Mouse (Mus musculus) forebrain, postnatal 0 days (tissue): ENCODE results near the gene Cox8a. TPM values are rescaled to one million over a fixed set of nuclear protein-coding genes. Genes with fewer than 3 reads are reported as not detected.
A peak's percentile ranks its signal among the peaks of the same experiment; 100 is the strongest.

Experiments used
- ATAC-seq: fragments of 200-750 bp; cut with Nextera tagmentation; 2 replicates; pipeline ENCODE4 v1.8.0; 2017; ENCODE audit warnings: mild to moderate bottlenecking, moderate library complexity
- DNase-seq: peaks from one replicate; pipeline ENCODE4 v3.0.0-alpha.2; 2015
- H3K27ac ChIP-seq: fragments of 300-500 bp; sonication (generic); 2 replicates; pipeline ENCODE4 v1.5.1; 2014; ENCODE audit warnings: low read depth, mild to moderate bottlenecking, antibody characterized with exemption, low read length, moderate library complexity, mixed read lengths
- H3K27me3 ChIP-seq: fragments of 300-500 bp; sonication (generic); 2 replicates; pipeline ENCODE4 v1.6.1; 2014; ENCODE audit warnings: mild to moderate bottlenecking, low read length, mixed read lengths; ENCODE audit not compliant: insufficient read depth
- H3K36me3 ChIP-seq: fragments of 300-500 bp; sonication (generic); 2 replicates; pipeline ENCODE4 v1.6.1; 2014; ENCODE audit warnings: mild to moderate bottlenecking, moderate library complexity; ENCODE audit not compliant: insufficient read depth
- H3K4me1 ChIP-seq: fragments of 300-500 bp; sonication (generic); 2 replicates; pipeline ENCODE4 v1.6.1; 2014; ENCODE audit warnings: antibody characterized with exemption; ENCODE audit not compliant: insufficient read depth
- H3K4me2 ChIP-seq: fragments of 300-500 bp; sonication (generic); 2 replicates; pipeline ENCODE4 v1.6.1; 2014; ENCODE audit warnings: low read depth, mild to moderate bottlenecking, moderate library complexity
- H3K4me3 ChIP-seq: fragments of 300-500 bp; sonication (generic); 2 replicates; pipeline ENCODE4 v1.5.1; 2014; ENCODE audit warnings: low read depth, low read length, mixed read lengths
- H3K9ac ChIP-seq: fragments of 300-500 bp; sonication (generic); 2 replicates; pipeline ENCODE4 v1.6.1; 2014; ENCODE audit warnings: mild to moderate bottlenecking
- H3K9me3 ChIP-seq: fragments of 300-500 bp; sonication (generic); 2 replicates; pipeline ENCODE4 v1.6.1; 2016; ENCODE audit warnings: low read length
- CTCF ChIP-seq: sonication (generic); IDR thresholded peaks from 2 replicates; pipeline ENCODE4 v1.5.1; 2016; ENCODE audit warnings: antibody characterized with exemption, control low read depth, low read depth
- WGBS: fragments of 180-500 bp; shearing (Covaris S2); extraction: QIAGEN DNeasy Blood & Tissue Kit; methylation state at CpG from one replicate; pipeline ENCODE4 v1.1.7; 2014; 5-methylcytosine and 5-hydroxymethylcytosine counted together
- polyA plus RNA-seq: library from polyadenylated mRNA; unstranded; fragments of >200 nt; fragmentation: Nextera tagmentation; extraction: Ambion mirVana; gene quantifications from 2 replicates; pipeline ENCODE4 v1.2.1, GENCODE M21; 2015
- total RNA-seq: library from RNA; depleted of rRNA; stranded (reverse); fragments of >200 nt; gene quantifications from 2 replicates; pipeline ENCODE4 v1.2.3, GENCODE M21; 2014

Gene Cox8a
- total and polyA plus RNA-seq, 2 experiments from 2014 or later = 735 to 1,247 TPM

- no peaks in the 10 kb centered on the region for H3K9me3 ChIP-seq
- no peak overlapping the region for H3K9ac ChIP-seq
- no peaks in the 10 kb centered on the region for H3K27me3 ChIP-seq
- DNase-seq (no peak), ATAC-seq (no peak)
- TF ChIP-seq CTCF = 0 out of 2 replicates have a peak, but pooled peaks have one; percentile 28
- peaks cover 4% of the 10 kb centered on the region; the same call in 1 of the 2 replicates for H3K4me1 ChIP-seq
- no peak overlapping the region for H3K4me2 ChIP-seq
- H3K4me3 ChIP-seq = no peak overlapping the region
- no peak overlapping the region for H3K27ac ChIP-seq
- WGBS = 89% methylated on average over 7 of the region's 7 CpGs
- H3K36me3 ChIP-seq = peaks cover 11% of the 10 kb centered on the region
These were observed 7.3 kb downstream of the Cox8a start for GRCm38 (mm10) chr19:7209907-7210646.

GRCm38 (mm10) chr19:7205753-7206736 is 11.4 kb downstream of the Cox8a start, which contains the start of gene Otub1:
Otub1 (minus strand) TSS chr19:7206316.
- peak; percentile 16; the same call in 1 of the 2 replicates for TF ChIP-seq CTCF
- Histone ChIP-seq H3K9me3 (no peaks in the 10 kb centered on the region), H3K4me1 (peaks cover 8% of the 10 kb centered on the region; the same call in 1 of the 2 replicates), H3K4me2 (peak within 1 kb of the TSS; percentile 67), H3K9ac (peak within 1 kb of the TSS; percentile 80), H3K27ac (peak within 1 kb of the TSS; percentile 94), H3K27me3 (no peaks in the 10 kb centered on the region), H3K36me3 (peaks cover 23% of the 10 kb centered on the region), H3K4me3 (peak within 1 kb of the TSS; percentile 92)
- WGBS = 2% methylated on average over 71 of the region's 79 CpGs
- DNase-seq = peak; percentile 95
- ATAC-seq = peak; percentile 98

- WGBS = 28% methylated on average over 7 of the region's 7 CpGs
- no peak for ATAC-seq
These were observed 12.1 kb downstream of the Cox8a start for GRCm38 (mm10) chr19:7205326-7205725.

GRCm38 (mm10) chr19:7204898-7205297 is 12.5 kb downstream of the Cox8a start:
- no peaks in the 10 kb centered on the region for H3K9me3 ChIP-seq
- H3K27me3 ChIP-seq = no peaks in the 10 kb centered on the region
- 71% methylated on average over 2 of the region's 2 CpGs for WGBS
- no peak for TF ChIP-seq CTCF
- peak overlapping the region; percentile 92 for H3K4me3 ChIP-seq
- peak overlapping the region; percentile 67 for H3K4me2 ChIP-seq
- H3K4me1 ChIP-seq = peaks cover 8% of the 10 kb centered on the region; the same call in 1 of the 2 replicates
- H3K9ac ChIP-seq = peak overlapping the region; percentile 80; the same call in 1 of the 2 replicates
- no peak overlapping the region for H3K27ac ChIP-seq
- no peak for ATAC-seq
- peaks cover 34% of the 10 kb centered on the region for H3K36me3 ChIP-seq
- DNase-seq = no peak

More at GRCm38 (mm10) chr19:7205326-7205725, 12.1 kb downstream of the Cox8a start:
- H3K4me2 ChIP-seq = peak overlapping the region; percentile 67
- H3K27ac ChIP-seq = peak overlapping the region; percentile 94; the same call in 1 of the 2 replicates
- no peaks in the 10 kb centered on the region for H3K9me3 ChIP-seq
- no peak for TF ChIP-seq CTCF
- no peak for DNase-seq
- H3K4me1 ChIP-seq = peaks cover 8% of the 10 kb centered on the region; the same call in 1 of the 2 replicates
- peak overlapping the region; percentile 80 for H3K9ac ChIP-seq
- H3K4me3 ChIP-seq = peak overlapping the region; percentile 92
- no peaks in the 10 kb centered on the region for H3K27me3 ChIP-seq
- peaks cover 30% of the 10 kb centered on the region for H3K36me3 ChIP-seq

- DNase-seq = no peak
- peaks cover 7% of the 10 kb centered on the region; the same call in 1 of the 2 replicates for H3K4me1 ChIP-seq
- WGBS = 54% methylated on average over 1 of the region's 1 CpGs
- H3K36me3 ChIP-seq = peaks cover 61% of the 10 kb centered on the region
- H3K4me3 ChIP-seq = no peak overlapping the region
- H3K27ac ChIP-seq = no peak overlapping the region
- no peak for ATAC-seq
- H3K9me3 ChIP-seq = no peaks in the 10 kb centered on the region
- no peak for TF ChIP-seq CTCF
- H3K9ac ChIP-seq = no peak overlapping the region
- H3K4me2 ChIP-seq = no peak overlapping the region
- H3K27me3 ChIP-seq = no peaks in the 10 kb centered on the region
These were observed 17.0 kb downstream of the Cox8a start for GRCm38 (mm10) chr19:7200427-7200826.

- H3K4me2 ChIP-seq = no peak overlapping the region
- H3K27ac ChIP-seq = no peak overlapping the region
- H3K9me3 ChIP-seq = no peaks in the 10 kb centered on the region
- TF ChIP-seq CTCF = no peak
- H3K4me1 ChIP-seq = no peaks in the 10 kb centered on the region
- DNase-seq = no peak
- no peak overlapping the region for H3K4me3 ChIP-seq
- no peaks in the 10 kb centered on the region for H3K27me3 ChIP-seq
- no peak overlapping the region for H3K9ac ChIP-seq
- no peak for ATAC-seq
- peaks cover 61% of the 10 kb centered on the region for H3K36me3 ChIP-seq
- WGBS = 96% methylated on average over 13 of the region's 13 CpGs
These were observed 18.3 kb downstream of the Cox8a start for GRCm38 (mm10) chr19:7199089-7199488.
